Mouse (Mus musculus) heart, embryonic 10.5 days (tissue): ENCODE data around the gene Eea1. TPM values are rescaled to one million over a fixed set of nuclear protein-coding genes. Genes with fewer than 3 reads are reported as not detected.
"Not testable (repeated sequence)": the region's sequence is repeated elsewhere in the genome, so short reads cannot be mapped to it uniquely, and the experiment has no call there.

Experiments used
- DNase-seq: peaks from one replicate; pipeline ENCODE4 v3.0.0-alpha.2; 2017; ENCODE audit warnings: low spot score
- H3K27ac ChIP-seq: fragments of 300-500 bp; sonication (generic); 2 replicates; pipeline ENCODE4 v1.5.1; 2016; ENCODE audit warnings: mild to moderate bottlenecking
- H3K27me3 ChIP-seq: fragments of 300-500 bp; sonication (generic); 2 replicates; pipeline ENCODE4 v1.6.1; 2016; ENCODE audit warnings: mild to moderate bottlenecking; ENCODE audit not compliant: poor library complexity, insufficient read depth, severe bottlenecking
- H3K36me3 ChIP-seq: fragments of 300-500 bp; sonication (generic); 2 replicates; pipeline ENCODE4 v1.6.1; 2016; ENCODE audit warnings: mild to moderate bottlenecking, moderate library complexity
- H3K4me1 ChIP-seq: fragments of 300-500 bp; sonication (generic); 2 replicates; pipeline ENCODE4 v1.6.1; 2016; ENCODE audit warnings: mild to moderate bottlenecking
- H3K4me3 ChIP-seq: fragments of 300-500 bp; sonication (generic); 2 replicates; pipeline ENCODE4 v1.5.1; 2016; ENCODE audit warnings: mild to moderate bottlenecking, moderate library complexity
- H3K9me3 ChIP-seq: fragments of 300-500 bp; sonication (generic); 2 replicates; pipeline ENCODE4 v1.6.1; 2016; ENCODE audit warnings: mild to moderate bottlenecking, moderate library complexity
- WGBS: fragments of 180-500 bp; shearing (Covaris S2); methylation state at CpG from one replicate; pipeline ENCODE4 v1.1.7; 2016; 5-methylcytosine and 5-hydroxymethylcytosine counted together
- polyA plus RNA-seq: library from polyadenylated mRNA; unstranded; fragments of >200 nt; fragmentation: Nextera tagmentation; extraction: Ambion mirVana; gene quantifications from 2 replicates; pipeline ENCODE4 v1.2.1, GENCODE M21; 2016

Gene Eea1
- polyA plus RNA-seq, 1 experiment from 2014 or later: 13.2 TPM

DNA sequence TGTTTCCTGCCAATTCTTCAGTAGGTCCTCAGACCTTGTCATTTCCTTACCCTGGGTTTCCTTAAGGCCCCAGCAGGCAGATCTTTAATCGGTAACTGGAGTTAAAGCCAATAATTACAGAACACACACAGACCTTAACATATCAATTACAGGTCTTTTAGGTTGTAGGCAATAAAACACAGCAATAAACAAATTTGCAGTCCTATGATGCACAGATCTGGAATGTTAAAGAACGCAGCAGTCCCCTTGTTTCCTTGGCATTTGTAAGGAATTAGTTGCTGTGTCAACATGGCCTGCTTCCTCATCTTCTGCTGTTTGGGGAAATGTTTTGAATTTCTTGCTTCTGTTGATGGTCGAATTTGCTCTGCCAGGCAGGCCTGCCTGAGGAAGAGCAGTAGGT, 21.7 kb upstream of the Eea1 start:
- Histone ChIP-seq H3K4me1 (no peaks in the 10 kb centered on the region), H3K4me3 (no peak overlapping the region), H3K36me3 (no peaks in the 10 kb centered on the region), H3K27me3 (no peaks in the 10 kb centered on the region), H3K27ac (no peak overlapping the region), H3K9me3 (no peaks in the 10 kb centered on the region)
- DNase-seq: no peak
- WGBS: 48% methylated on average over 3 of the region's 3 CpGs

DNA sequence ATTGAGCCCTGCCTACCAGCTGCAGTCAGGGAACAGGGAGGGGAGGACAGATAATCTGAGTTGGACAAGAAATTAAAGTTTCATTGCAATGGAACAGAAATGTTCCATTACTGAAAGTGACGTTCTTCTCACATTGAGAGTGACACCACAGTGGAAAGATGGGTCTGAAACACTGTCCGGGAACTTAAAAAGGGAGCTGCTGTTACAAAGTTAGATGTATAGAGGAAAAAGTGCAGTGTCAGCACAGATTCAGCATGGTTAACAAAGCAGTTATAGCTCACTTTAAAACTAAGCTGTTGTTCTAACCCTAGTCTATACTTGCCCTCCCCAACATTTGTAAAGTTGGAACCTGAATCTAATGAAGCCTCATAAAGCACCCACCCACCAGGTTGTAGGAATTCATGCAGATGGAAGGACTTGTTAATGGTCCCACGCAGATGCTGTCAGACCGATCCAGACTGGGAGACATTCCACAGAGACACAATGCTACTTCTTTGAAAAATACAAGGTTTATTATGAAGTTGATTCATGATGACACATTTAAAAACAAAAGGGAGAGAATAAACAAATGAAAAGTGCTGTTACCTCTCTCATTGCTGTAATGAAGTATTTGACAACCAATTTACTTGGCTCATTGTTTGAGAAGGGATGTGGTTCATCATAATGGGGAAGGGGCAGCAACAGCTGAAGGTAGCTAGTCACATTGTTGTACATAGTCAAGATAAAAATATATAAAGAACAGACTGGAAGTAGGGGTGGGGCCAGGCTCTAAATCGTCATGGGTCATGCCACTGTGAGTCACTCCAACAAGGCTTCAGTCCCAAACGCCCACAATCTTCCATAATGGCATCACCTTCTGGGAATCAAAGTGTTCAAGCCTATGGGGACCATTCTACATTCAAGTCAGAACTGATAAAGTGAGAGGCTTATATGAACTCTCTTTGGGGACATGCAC, 16.9 kb upstream of the Eea1 start:
- Histone ChIP-seq H3K4me3 (no peak overlapping the region), H3K36me3 (no peaks in the 10 kb centered on the region), H3K27me3 (no peaks in the 10 kb centered on the region), H3K9me3 (no peaks in the 10 kb centered on the region), H3K27ac (no peak overlapping the region), H3K4me1 (no peaks in the 10 kb centered on the region)
- WGBS: 79% methylated on average over 6 of the region's 6 CpGs
- DNase-seq: no peak

DNA sequence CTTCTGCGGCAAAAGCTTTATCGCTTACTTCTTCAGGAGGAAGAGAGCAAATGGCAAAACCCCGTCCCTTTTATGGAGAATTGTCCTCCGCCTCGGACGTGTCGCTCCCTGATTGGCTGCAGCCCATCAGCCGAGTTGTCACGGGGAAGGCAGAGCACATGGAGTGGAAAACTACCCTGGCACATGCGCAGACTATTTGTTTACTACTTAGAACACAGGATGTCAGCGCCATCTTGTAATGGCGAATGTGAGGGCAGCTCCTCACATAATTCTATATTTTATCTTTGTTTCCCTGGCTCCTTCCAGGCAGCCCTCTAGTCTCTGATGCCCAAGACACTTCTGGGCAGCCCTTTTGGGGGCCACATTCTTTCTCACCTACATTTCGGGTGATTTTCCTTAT, 6.8 kb upstream of the Eea1 start:
- H3K27ac ChIP-seq, H3K4me3 ChIP-seq, H3K9me3 ChIP-seq, H3K36me3 ChIP-seq, H3K27me3 ChIP-seq, H3K4me1 ChIP-seq, DNase-seq: not testable (repeated sequence)
- WGBS: 87% methylated on average over 13 of the region's 13 CpGs

DNA sequence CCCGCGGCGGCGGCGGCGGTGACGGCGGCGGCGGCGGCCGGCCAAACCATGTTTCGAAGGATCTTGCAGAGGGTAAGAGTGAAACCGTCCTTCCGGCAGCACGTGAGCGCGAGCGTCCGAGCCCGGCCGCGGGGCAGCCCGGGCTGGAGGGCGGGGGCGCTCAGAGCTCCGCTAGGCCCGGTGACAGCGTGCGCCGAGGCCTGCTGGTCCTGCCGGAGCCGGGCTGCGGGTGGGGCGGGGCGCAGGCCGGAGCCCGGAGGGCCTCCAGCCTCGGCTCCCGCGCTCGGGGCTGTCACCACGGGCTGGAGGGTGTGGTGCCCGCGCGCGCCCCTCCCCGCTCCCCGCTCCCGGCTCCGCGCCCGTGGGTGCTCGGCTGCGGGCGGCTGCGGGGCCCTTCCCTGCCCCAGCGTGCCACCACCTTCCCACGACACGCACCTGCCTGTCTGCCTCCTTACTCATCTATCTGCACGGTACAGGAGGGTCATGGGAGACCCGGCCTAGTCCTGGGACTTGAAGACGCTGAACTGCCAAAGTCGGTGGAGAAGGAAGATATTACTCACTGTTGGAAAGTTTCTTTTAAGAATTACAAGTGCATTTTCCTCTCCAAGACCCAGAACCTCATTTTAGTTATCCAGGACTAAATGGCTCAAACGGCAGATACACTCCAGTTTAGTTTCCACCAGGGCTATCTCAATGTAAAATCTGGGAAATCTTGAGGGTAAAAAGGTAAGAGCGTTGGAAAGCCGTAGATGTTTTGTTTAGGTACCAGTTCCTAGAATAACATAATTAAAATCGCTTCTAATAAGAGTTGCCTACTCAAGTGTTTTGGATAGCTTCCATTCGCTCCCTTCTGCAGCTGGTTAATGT, 684 bp downstream of the Eea1 start:
- DNase-seq: peak; percentile 78
- peaks cover 11% of the 10 kb centered on the region for H3K4me1 ChIP-seq

DNA sequence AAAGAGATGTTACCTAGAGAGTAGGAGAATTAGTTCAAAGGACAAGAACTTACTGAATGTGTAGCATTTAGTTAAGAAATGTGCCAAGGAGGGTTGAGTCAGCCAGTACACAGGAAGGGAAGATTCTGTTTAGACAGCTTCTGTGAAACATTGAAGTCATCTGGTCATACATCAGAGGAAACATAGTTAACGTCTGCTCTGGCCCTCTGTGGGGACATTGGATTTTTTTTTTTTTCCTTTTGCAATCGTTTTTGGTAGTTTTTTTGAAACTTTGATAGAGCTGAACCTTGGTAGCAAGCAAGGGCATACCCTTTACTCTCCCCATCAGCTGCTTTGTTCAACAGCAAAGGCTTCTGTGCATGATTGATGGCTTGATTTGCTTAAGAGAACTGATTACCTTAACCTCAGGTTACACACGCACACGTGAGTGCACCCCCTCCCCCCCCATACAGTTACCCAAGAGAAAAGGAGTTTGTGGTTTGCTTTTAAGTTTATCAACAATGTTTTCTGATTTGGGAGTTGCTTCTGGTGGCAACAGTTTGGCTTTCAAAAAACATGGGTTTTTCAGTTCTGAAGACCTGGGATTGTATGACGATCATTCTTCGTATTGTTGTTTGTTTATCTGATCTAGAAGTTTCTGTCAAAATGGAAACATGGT, 1.4 kb downstream of the Eea1 start:
- no peak for DNase-seq
- WGBS: 51% methylated on average over 6 of the region's 6 CpGs
- peaks cover 11% of the 10 kb centered on the region for H3K4me1 ChIP-seq
- H3K4me3 ChIP-seq: peak overlapping the region; percentile 90
- H3K27ac ChIP-seq: no peak overlapping the region
- 0 out of 2 replicates have a peak, but pooled peaks cover 3% of the 10 kb centered on the region for H3K36me3 ChIP-seq
- H3K9me3 ChIP-seq: no peaks in the 10 kb centered on the region
- H3K27me3 ChIP-seq: no peaks in the 10 kb centered on the region

More for the DNA sequence above, 684 bp downstream of the Eea1 start:
- H3K27me3 ChIP-seq: no peaks in the 10 kb centered on the region
- 4% methylated on average over 67 of the region's 69 CpGs for WGBS
- H3K9me3 ChIP-seq: no peaks in the 10 kb centered on the region
- H3K4me3 ChIP-seq: peak overlapping the region; percentile 90
- peak overlapping the region; percentile 95 for H3K27ac ChIP-seq
- 0 out of 2 replicates have a peak, but pooled peaks cover 3% of the 10 kb centered on the region for H3K36me3 ChIP-seq

DNA sequence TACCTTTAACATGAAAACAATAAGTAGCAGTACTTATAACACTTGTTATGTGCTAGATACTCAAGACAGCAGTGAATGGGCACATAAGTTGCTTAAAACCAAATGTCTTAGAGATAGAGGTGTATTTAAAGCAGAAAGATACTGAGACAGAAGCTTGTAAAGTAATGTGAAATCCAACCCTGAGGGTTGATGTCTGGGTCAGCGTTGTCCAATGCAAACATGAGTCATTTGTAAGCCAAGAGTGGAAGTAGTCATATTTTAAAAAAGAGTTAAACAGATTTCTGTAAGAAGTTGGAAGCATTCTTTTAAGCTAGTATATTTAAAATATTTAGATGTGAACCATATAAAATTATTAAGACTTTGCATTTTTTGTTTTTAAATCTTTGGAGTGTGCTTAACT, 4.6 kb downstream of the Eea1 start:
- Histone ChIP-seq H3K36me3 (0 out of 2 replicates have a peak, but pooled peaks cover 3% of the 10 kb centered on the region), H3K27me3 (no peaks in the 10 kb centered on the region), H3K27ac (no peak overlapping the region), H3K9me3 (no peaks in the 10 kb centered on the region), H3K4me1 (peaks cover 7% of the 10 kb centered on the region), H3K4me3 (no peak overlapping the region)
- 90% methylated on average over 1 of the region's 1 CpGs for WGBS
- no peak for DNase-seq

DNA sequence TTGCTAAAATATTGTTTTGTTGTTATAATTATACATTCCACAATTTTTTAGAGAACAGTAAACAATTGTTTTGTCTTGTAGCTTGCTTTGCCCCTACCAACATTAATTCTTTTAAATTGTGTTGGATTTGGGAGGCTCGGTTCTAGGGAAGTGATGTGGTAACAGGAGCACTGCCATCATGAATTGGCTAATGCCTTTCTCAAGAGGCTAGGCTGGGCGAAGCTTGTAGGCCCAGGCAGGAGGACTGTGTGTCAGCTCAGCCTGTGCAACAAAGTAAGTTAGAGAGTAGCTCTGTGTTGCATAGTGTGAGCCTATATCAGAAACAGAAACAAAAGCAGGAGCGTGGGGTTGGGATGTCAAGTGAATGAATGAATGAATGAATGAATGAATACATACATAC, 9.0 kb downstream of the Eea1 start:
- 95% methylated on average over 3 of the region's 3 CpGs for WGBS
- Histone ChIP-seq H3K27ac (no peak overlapping the region), H3K36me3 (no peaks in the 10 kb centered on the region), H3K9me3 (no peaks in the 10 kb centered on the region), H3K4me1 (no peaks in the 10 kb centered on the region), H3K4me3 (no peak overlapping the region), H3K27me3 (no peaks in the 10 kb centered on the region)
- no peak for DNase-seq

DNA sequence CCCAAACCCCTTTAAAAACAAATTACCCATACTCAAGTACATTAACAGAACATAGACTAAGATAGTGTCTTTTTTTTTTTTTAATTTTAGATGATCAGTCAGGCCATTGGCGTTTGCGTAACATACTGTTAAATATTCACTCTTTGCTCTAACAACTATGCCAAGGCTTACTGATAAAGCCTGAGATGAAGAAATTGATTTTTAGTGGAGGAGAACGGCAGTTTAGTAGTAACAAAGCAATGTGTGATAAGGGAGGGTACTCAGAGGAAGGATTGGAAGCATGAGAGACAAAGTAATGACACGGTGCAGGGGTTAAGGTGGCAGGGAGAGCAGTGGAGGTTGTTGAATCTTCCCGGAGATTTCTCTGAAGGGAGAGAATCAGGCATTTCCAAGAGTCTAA, 9.7 kb downstream of the Eea1 start:
- Histone ChIP-seq H3K27ac (no peak overlapping the region), H3K4me1 (no peaks in the 10 kb centered on the region), H3K9me3 (no peaks in the 10 kb centered on the region), H3K4me3 (no peak overlapping the region), H3K36me3 (no peaks in the 10 kb centered on the region), H3K27me3 (no peaks in the 10 kb centered on the region)
- no peak for DNase-seq
- WGBS: 88% methylated on average over 5 of the region's 5 CpGs

DNA sequence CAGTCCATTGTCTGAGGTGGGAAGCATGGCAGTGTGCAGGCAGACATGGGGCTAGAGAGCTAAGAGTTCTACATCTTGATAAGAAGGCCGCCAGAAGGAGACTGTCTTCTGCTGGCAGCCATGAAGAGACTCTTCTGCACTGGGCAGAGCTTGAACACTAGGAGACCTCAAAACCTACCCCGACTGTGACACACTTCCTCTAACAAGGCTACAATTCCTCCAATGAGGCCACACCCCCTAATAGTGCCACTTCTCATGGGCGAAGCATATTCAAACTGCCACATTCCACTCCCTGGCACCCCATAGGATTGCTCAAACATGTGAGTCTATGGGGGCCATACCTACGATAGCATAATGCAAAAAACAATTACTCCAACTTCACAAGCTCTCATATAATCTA, 10.3 kb downstream of the Eea1 start:
- no peaks in the 10 kb centered on the region for H3K36me3 ChIP-seq
- H3K27ac ChIP-seq: no peak overlapping the region
- no peaks in the 10 kb centered on the region for H3K27me3 ChIP-seq
- no peaks in the 10 kb centered on the region for H3K9me3 ChIP-seq
- H3K4me3 ChIP-seq: no peak overlapping the region
- H3K4me1 ChIP-seq: no peaks in the 10 kb centered on the region
- DNase-seq: no peak
- 80% methylated on average over 4 of the region's 4 CpGs for WGBS

DNA sequence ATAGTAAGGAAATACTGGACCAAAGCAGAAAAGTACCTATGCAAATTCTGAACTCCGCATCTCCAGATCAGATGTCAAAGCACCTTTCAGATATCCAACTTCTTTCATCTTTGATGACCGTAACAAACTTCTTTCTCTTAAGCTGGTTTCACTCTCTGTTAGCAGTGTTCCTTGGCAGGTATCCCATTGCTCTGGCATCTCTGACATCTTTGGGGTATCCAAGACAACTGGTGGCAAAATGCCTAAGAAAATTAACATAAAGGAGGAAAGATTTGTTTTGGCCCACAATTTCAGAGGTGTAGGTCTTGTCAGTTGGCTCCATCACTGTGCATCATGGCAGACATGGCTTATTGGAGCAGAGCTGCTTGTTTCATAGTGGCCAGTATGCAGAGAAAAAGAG, 10.9 kb downstream of the Eea1 start:
- no peak for DNase-seq
- H3K9me3 ChIP-seq: no peaks in the 10 kb centered on the region
- H3K4me1 ChIP-seq: no peaks in the 10 kb centered on the region
- no peaks in the 10 kb centered on the region for H3K36me3 ChIP-seq
- H3K27ac ChIP-seq: no peak overlapping the region
- no peak overlapping the region for H3K4me3 ChIP-seq
- no peaks in the 10 kb centered on the region for H3K27me3 ChIP-seq
- WGBS: 99% methylated on average over 2 of the region's 2 CpGs

DNA sequence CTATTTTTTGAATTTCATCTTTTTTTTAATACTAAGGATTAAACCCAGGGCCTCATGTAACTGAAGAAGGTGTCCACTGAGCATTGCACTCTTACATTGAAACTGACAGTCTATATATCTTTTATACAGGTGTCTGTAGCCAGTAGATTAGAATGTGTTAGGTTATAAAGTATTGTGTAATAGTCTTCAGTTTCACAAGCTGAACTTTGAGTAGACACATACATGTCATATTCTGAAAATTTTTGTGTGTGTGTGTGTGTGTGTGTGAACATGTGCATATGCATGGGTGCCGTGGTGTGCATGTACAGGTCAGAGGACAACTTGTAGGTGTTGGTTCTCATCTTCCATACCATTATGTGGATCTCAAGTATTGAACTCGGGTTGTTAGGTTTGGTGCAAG, 16.2 kb downstream of the Eea1 start:
- Histone ChIP-seq H3K27me3 (no peaks in the 10 kb centered on the region), H3K9me3 (no peaks in the 10 kb centered on the region), H3K4me1 (peaks cover 3% of the 10 kb centered on the region; the same call in 1 of the 2 replicates), H3K27ac (no peak overlapping the region), H3K4me3 (no peak overlapping the region), H3K36me3 (no peaks in the 10 kb centered on the region)
- WGBS: 89% methylated on average over 2 of the region's 2 CpGs
- no peak for DNase-seq

DNA sequence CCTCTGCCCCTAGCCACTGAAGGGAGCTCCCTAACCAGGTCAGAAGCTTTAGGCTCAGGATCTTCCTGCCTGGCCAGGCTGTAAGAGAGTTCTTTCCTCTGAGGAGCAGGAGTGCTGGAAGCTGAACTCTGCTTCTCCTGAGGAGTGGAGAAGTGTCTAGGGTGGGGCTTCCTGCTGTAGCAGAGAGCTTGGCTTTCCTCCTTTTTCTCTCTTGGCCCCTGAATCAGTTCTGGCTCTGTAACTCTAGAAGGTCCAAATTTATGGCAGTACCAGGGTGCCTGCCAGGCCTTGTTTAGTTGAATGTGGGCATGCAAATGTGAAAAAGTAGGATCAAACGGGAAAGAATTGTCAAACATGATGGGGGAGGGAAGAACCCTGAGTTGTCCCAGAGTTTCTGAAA, 17.1 kb downstream of the Eea1 start:
- Histone ChIP-seq H3K27me3 (no peaks in the 10 kb centered on the region), H3K4me1 (peaks cover 3% of the 10 kb centered on the region; the same call in 1 of the 2 replicates), H3K27ac (no peak overlapping the region), H3K4me3 (no peak overlapping the region), H3K9me3 (no peaks in the 10 kb centered on the region), H3K36me3 (no peaks in the 10 kb centered on the region)
- no peak for DNase-seq
- WGBS: 70% methylated on average over 1 of the region's 1 CpGs
